Mouse (Mus musculus): ENCODE measurements around the gene Klhl26.

Klhl26 gene

GRCm38 (mm10) chr8:70441565-70441964 is 35.2 kb downstream of the Klhl26 start:
- no peak for DNase-seq

GRCm38 (mm10) chr8:70440246-70440645 is 36.5 kb downstream of the Klhl26 start:
- DNase-seq: no peak

- DNase-seq: no peak
Observed at GRCm38 (mm10) chr8:70439848-70440179, 37.0 kb downstream of the Klhl26 start.

- peak; percentile 96 for DNase-seq
Observed at GRCm38 (mm10) chr8:70439055-70439847, 37.5 kb downstream of the Klhl26 start, which contains the start of gene Crtc1. TSS of gene Crtc1 (minus strand) at chr8:70439579.

GRCm38 (mm10) chr8:70438423-70438822 is 38.3 kb downstream of the Klhl26 start:
- DNase-seq: no peak

- no peak for DNase-seq
Observed at GRCm38 (mm10) chr8:70435156-70435555, 41.6 kb downstream of the Klhl26 start.

GRCm38 (mm10) chr8:70432991-70433536 is 43.7 kb downstream of the Klhl26 start:
- no peak for DNase-seq

GRCm38 (mm10) chr8:70431213-70431612 is 45.6 kb downstream of the Klhl26 start:
- no peak for DNase-seq

- DNase-seq: no peak
Observed at GRCm38 (mm10) chr8:70426300-70426907, 50.4 kb downstream of the Klhl26 start.

GRCm38 (mm10) chr8:70422722-70423121 is 54.0 kb downstream of the Klhl26 start:
- no peak for DNase-seq

GRCm38 (mm10) chr8:70421349-70422104 is 55.2 kb downstream of the Klhl26 start:
- no peak for DNase-seq

GRCm38 (mm10) chr8:70419879-70420643 is 56.7 kb downstream of the Klhl26 start:
- DNase-seq: no peak

- no peak for DNase-seq
Observed at GRCm38 (mm10) chr8:70418954-70419353, 57.8 kb downstream of the Klhl26 start.

- DNase-seq: no peak
Observed at GRCm38 (mm10) chr8:70417914-70418313, 58.9 kb downstream of the Klhl26 start.

- no peak for DNase-seq
Observed at GRCm38 (mm10) chr8:70416941-70417340, 59.8 kb downstream of the Klhl26 start.

- peak in 1 of 2 experiments; percentile 26 for DNase-seq
Observed at GRCm38 (mm10) chr8:70415540-70416451, 61.0 kb downstream of the Klhl26 start.

- no peak for DNase-seq
Observed at GRCm38 (mm10) chr8:70414310-70414946, 62.3 kb downstream of the Klhl26 start.

GRCm38 (mm10) chr8:70410281-70410680 is 66.5 kb downstream of the Klhl26 start:
- DNase-seq: no peak

- no peak for DNase-seq
Observed at GRCm38 (mm10) chr8:70409455-70409871, 67.3 kb downstream of the Klhl26 start.

GRCm38 (mm10) chr8:70409019-70409418 is 67.7 kb downstream of the Klhl26 start:
- no peak for DNase-seq

- no peak for DNase-seq
Observed at GRCm38 (mm10) chr8:70408301-70408700, 68.5 kb downstream of the Klhl26 start.

Data from kidney, adult 8-10 months (tissue).